Mouse (Mus musculus) ovary, adult 10 weeks (tissue): ENCODE results near the gene Cd86. TPM values are rescaled to one million over a fixed set of nuclear protein-coding genes. Genes with fewer than 3 reads are reported as not detected.

Experiments used
- polyA plus RNA-seq: library from polyadenylated mRNA; stranded (reverse); fragments of 350-450 nt; fragmentation: Illumina TruSeq; extraction: RNeasy Lipid Tissue Mini Kit (QIAGEN cat#74804); gene quantifications from one replicate; pipeline ENCODE4 v1.2.3, GENCODE M21; 2014

Cd86 gene
- polyA plus RNA-seq = 6.7 TPM

GRCm38 (mm10) chr16:36665782-36666181 is at the start of gene Cd86:
TSS of gene Cd86 (minus strand) at chr16:36666081.

GRCm38 (mm10) chr16:36693818-36694413 is 28.0 kb upstream of the Cd86 start, which contains the start of gene Ildr1:
TSS of gene Ildr1 (plus strand) at chr16:36693978.

GRCm38 (mm10) chr16:36561386-36562338 is 104.2 kb downstream of the Cd86 start, which contains the start of gene Casr:
TSS of gene Casr (minus strand) at chr16:36562141.

Other genes with a start within 250 kb of the Cd86 start
- gene Stfa3, start 210.7 kb downstream of the Cd86 start, polyA plus RNA-seq = not detected
- gene Casr, start 103.9 kb downstream of the Cd86 start, polyA plus RNA-seq = not detected
- 4.7 TPM for gene Ildr1, start 27.9 kb upstream of the Cd86 start, polyA plus RNA-seq
- gene Slc15a2, start 118.9 kb upstream of the Cd86 start, polyA plus RNA-seq = 18.3 TPM
- 86.2 TPM for gene Iqcb1, start 162.3 kb upstream of the Cd86 start, polyA plus RNA-seq
- 1.1 TPM for gene Eaf2, start 208.9 kb upstream of the Cd86 start, polyA plus RNA-seq
- 43.7 TPM for gene Golgb1, start 209.1 kb upstream of the Cd86 start, polyA plus RNA-seq